Mouse (Mus musculus): ENCODE results near the gene Chchd3. TPM values are rescaled to one million over a fixed set of nuclear protein-coding genes. Genes with fewer than 3 reads are reported as not detected.
A peak's percentile ranks its signal among the peaks of the same experiment; 100 is the strongest.

The Chchd3 gene
- total RNA-seq, 2 experiments from 2014 or later = 91.1 to 103 TPM

DNA sequence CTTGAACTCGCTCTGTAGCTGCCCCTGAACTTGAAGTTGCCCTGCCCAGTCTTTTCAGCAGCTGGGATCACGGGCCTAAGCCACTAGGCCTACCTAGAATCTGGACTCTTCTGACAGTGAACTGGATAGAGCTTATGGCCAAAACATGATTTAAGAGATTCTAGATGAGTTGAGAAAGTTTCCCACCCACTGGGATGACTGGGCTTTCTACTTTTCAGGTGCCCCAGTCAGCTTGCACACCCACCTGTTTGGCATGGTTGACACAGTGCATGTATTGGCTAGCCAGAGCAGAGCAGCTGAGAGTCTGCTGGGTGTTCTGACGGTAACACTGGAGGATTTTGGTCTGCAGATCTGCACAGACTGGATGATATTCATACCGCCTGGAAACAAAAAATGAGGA is 256.4 kb downstream of the Chchd3 start:
- no peak overlapping the region for H3K27ac ChIP-seq
- TF ChIP-seq CTCF (conservative IDR thresholded peaks at IDR 0.05) = no peak
- no peak for DNase-seq (ENCODE audit: low spot score in 2 of 2)
- H3K4me3 ChIP-seq = no peak overlapping the region

DNA sequence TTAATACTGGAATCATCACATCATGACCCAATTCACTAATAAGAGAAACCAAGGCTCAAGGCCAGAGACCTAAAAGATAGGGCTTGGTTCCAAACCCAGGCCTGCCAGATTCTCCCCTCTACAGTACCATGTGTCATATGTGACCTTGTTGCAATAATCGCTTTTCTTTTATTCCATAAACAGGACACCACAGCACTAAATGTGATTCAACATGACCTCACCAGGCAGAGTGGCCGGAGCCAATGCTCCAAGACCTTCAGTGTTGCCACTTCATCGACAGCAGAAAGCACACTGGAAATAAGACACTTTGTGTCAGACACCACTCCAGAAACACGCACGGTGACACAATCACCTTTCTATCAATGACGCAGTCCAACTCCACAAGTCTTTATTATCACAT is 258.3 kb downstream of the Chchd3 start:
- no peak overlapping the region for H3K27ac ChIP-seq
- H3K4me3 ChIP-seq = no peak overlapping the region
- DNase-seq (ENCODE audit: low spot score in 2 of 2) = no peak
- no peak for TF ChIP-seq CTCF (conservative IDR thresholded peaks at IDR 0.05)

DNA sequence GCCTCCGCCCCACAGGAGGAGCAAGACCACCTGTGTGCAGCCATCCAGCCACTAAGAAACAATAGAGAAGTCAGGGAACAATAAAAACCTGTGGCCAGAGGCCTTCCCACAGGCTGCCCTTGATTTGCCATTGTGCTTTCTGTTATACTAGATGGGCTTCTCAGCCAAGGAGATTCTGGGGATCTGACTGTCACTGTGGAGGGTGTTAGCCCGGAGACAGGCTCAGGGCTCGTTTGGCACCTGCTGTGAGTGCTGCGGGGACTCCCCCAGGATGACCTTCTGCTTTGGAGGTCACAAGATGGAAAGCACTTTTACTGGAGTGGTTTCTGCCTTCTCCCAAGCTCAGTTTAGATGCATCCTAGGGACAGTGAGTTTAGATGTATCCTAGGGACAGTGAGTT is 262.5 kb downstream of the Chchd3 start:
- no peak for TF ChIP-seq CTCF (conservative IDR thresholded peaks at IDR 0.05)
- no peak for DNase-seq (ENCODE audit: low spot score in 2 of 2)

DNA sequence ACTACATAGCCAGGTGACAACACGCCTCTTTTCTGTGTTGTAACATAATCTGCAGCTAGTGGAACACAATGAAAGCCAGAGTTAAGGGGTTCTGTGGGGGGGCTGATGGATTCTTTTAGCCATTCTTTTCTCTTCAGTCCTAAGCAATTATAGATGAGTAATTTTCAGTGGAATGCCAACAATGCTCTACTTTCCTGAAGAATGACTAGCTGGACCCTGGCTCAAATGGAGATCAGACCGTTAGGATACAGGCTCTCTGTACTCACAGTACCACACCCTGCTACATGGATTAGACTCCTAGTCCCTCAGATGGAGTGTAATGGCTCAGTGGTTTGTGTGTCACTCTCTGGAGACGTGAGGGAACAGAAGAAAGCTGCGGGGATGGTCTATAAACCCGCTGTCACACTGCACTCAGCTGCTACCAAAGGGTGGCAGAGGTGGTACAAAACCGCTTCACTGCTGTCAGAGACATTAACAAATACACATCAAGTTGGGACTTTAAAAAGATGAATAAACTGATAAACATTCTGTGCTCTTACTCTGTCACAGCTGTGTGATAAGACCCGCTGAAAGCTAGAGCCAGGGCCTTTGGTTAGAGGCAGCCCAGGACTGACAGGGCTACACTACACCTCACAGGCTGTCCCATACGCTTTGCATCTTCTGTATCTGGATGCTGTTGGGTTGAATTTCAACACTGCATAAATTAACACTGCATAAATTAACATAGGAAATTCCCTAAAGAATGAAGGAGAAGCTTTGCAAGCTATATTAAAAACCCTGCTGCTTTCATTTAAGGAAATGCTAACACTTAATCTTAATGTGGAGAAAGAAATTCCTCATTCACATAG is 264.2 kb downstream of the Chchd3 start:
- H3K27ac ChIP-seq = no peak overlapping the region
- TF ChIP-seq CTCF (conservative IDR thresholded peaks at IDR 0.05) = no peak
- no peak overlapping the region for H3K4me3 ChIP-seq
- DNase-seq (ENCODE audit: low spot score in 2 of 2) = no peak

More for the DNA sequence above, 262.5 kb downstream of the Chchd3 start:
- H3K4me3 ChIP-seq = no peak overlapping the region
- no peak overlapping the region for H3K27ac ChIP-seq

DNA sequence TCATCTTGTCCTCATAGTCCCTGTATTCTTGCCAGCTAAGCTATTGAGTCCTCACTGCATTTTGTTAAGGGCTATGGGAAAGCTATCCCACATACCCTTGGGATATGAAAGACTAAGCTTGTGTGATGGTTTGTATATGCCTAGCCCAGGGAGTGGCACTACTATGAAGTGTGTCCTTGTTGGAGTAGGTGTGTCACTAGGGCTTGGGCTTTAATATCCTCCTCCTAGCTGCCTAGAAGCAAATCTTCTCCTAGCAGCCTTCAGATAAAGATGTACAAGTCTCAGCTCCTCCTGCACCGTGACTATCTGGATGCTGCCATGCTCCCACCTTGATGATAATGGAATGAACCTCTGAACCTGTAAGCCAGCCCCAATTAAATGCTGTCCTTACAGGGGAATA is 266.5 kb downstream of the Chchd3 start:
- H3K4me3 ChIP-seq = no peak overlapping the region
- no peak for TF ChIP-seq CTCF (conservative IDR thresholded peaks at IDR 0.05)
- DNase-seq (ENCODE audit: low spot score in 2 of 2) = no peak
- no peak overlapping the region for H3K27ac ChIP-seq

DNA sequence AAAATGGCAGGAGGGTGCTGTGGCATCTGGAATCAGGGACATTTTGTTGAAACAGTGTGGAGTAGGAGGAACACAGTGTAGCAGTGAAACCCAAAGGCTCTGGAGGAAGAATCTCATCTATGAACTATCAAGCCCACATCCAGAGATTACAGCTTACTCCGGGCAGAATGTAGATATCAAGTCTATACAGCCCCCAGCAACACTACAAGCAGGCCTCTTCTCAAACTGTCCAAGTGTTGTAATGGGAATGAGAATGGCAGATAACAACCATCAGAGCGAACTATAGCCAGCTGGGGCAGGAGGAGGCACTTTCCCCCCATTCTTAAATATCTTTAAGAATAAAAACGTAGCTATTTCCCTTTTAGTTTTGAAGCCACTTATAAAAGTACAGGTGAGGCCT is 266.9 kb downstream of the Chchd3 start:
- TF ChIP-seq CTCF (conservative IDR thresholded peaks at IDR 0.05) = no peak

DNA sequence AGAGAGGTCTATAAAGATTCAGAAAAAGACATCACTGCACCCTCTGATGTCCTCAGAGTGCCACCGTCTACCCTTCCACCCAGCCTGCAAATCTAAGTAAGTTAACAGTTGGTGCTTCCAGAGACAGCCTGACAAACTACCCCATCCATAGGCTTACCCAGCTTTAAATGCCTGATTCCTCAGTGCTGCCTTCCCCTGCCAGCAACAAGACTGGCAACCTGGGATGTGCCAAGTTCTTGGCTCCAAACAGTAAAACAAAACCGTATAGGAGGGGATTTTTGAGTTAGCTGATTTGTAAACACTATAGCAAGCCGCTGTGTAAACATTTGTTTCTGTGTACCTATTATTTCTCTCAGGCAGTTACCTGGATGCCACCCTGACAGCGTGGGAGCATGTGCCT is 269.6 kb downstream of the Chchd3 start:
- Histone ChIP-seq H3K4me3 (no peak overlapping the region), H3K27ac (no peak overlapping the region)
- DNase-seq (ENCODE audit: low spot score in 2 of 2) = no peak
- no peak for TF ChIP-seq CTCF (conservative IDR thresholded peaks at IDR 0.05)

More for the DNA sequence above, 266.9 kb downstream of the Chchd3 start:
- H3K4me3 ChIP-seq = no peak overlapping the region
- no peak overlapping the region for H3K27ac ChIP-seq
- no peak for DNase-seq (ENCODE audit: low spot score in 2 of 2)

DNA sequence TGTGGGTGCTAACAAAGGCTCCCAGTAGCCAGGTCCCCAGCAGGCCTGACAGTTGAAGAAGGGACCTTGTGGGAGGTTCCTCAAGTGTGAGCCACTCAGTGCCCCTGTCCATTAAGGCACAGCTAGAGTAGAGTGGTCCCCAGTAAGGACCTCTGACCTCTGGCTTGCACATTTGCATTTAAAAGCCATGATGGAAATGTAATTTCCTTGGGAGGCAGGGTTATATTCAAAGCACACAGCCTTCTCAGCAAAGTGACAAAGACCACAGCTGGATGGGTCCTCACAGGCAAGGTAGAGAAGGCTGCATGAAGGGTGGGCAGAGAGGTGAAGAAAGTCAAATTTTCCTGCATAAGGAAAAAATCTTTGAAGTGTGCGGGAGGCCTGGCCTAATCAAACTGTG is 272.7 kb downstream of the Chchd3 start:
- TF ChIP-seq CTCF (conservative IDR thresholded peaks at IDR 0.05) = no peak
- Histone ChIP-seq H3K27ac (no peak overlapping the region), H3K4me3 (no peak overlapping the region)
- no peak for DNase-seq (ENCODE audit: low spot score in 2 of 2)

DNA sequence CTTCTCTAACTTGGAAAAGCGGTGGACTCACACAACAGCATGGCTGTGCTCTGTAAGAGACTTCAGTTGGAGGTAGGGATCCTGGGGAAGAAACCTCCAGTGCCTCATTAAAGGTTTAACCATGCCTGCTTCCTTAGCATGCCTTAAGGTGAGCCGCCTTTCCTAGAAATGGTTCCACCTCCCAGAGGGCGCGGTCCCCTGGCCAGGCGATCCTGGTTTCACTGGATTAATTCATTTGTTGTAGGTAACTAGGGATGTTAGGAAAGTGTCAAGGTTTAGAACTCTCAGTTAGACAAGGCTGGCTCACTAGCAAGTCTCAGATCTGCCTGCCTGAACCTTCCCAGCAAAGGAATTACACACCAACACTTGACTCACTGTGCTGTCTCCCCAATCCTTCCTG is 273.9 kb downstream of the Chchd3 start:
- DNase-seq (ENCODE audit: low spot score in 2 of 2) = no peak
- Histone ChIP-seq H3K4me3 (no peak overlapping the region), H3K27ac (no peak overlapping the region)
- TF ChIP-seq CTCF (conservative IDR thresholded peaks at IDR 0.05) = no peak

DNA sequence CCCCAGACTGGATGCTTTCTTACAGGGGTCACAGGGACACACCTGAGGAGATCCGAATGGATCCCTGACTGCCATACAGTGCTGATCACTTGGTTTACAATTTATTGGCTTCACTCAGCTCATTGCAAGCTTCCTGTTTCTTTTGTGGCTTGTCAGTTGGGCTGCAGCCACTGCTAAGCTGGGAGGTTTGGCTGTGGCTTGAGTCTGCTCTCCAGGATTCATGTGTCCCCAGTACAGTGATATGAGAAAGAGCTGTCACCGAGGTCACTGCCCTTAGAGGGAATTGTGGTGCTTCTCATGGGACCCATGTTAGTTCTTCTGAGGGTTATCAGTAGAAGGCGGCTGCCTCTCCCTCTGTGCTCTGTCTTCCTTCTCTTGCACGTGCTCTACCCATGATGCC is 277.0 kb downstream of the Chchd3 start:
- TF ChIP-seq CTCF (conservative IDR thresholded peaks at IDR 0.05) = no peak
- Histone ChIP-seq H3K4me3 (no peak overlapping the region), H3K27ac (no peak overlapping the region)
- DNase-seq (ENCODE audit: low spot score in 2 of 2) = no peak

DNA sequence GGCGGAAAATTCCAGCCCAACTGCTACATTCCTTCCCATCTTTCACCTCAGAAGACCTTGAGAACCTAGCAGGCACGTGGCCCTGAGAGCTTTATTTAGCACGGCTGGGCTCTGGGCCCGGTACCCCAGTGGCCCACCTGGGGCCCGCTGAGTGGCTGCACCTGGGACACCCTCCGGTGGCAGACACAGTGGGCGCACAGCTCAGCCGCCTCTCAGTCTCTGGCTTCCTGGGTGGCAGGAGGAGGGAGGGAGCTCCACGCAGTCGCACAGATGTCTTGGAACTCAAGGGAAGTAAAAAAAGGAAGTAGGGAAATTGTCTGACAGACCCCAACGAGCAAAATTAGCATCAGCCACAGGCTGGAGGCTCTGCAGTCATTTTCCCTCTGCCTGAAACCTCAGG is 279.5 kb downstream of the Chchd3 start:
- peak overlapping the region; percentile 37 for H3K4me3 ChIP-seq
- DNase-seq (ENCODE audit: low spot score in 2 of 2) = peak; percentile 42 to 63
- no peak for TF ChIP-seq CTCF (conservative IDR thresholded peaks at IDR 0.05)
- H3K27ac ChIP-seq = peak overlapping the region; percentile 81

DNA sequence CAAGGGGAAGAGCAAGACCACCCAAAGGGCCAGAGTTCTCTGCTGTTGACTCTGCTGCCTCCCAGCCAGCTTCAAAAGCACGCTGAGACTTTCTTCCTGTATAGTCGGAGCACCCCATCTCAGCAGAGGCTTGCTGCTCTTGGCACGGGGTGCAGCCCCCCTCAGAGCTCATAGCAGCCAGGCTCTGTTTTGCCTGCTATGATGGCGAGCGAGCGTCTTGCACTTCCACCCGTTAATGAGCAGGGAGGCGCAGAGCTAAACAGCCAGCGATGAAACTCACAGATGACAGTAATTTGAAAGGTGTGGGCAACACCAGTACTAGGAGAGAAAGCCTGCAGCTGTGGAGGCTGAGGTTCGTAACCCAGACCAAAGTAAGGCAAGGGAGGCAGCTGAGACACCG is 283.7 kb downstream of the Chchd3 start:
- no peak for TF ChIP-seq CTCF (conservative IDR thresholded peaks at IDR 0.05)
- Histone ChIP-seq H3K4me3 (no peak overlapping the region), H3K27ac (no peak overlapping the region)
- DNase-seq (ENCODE audit: low spot score in 2 of 2) = no peak

DNA sequence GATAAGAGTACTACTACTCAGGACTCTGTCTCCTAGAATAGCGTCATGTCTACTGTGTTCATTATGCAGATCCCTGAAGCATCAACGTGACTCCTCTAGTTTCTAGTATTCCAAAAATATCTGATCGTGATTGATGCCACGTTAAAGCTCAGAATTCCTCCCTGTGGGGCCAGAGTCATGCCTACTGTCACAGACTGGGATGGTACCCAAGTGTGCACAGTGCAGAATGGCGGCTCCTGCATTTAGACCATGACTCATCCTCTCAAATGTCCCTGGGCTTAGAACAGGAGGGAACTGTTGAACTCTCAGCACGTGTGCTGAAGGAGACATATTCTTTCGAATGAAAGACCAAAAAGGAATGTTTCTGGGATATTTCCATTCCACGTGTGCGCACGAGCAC is 305.5 kb downstream of the Chchd3 start:
- H3K4me3 ChIP-seq = no peak overlapping the region
- DNase-seq (ENCODE audit: low spot score in 2 of 2) = peak; percentile 27 to 29
- H3K27ac ChIP-seq = no peak overlapping the region
- no peak for TF ChIP-seq CTCF (conservative IDR thresholded peaks at IDR 0.05)

DNA sequence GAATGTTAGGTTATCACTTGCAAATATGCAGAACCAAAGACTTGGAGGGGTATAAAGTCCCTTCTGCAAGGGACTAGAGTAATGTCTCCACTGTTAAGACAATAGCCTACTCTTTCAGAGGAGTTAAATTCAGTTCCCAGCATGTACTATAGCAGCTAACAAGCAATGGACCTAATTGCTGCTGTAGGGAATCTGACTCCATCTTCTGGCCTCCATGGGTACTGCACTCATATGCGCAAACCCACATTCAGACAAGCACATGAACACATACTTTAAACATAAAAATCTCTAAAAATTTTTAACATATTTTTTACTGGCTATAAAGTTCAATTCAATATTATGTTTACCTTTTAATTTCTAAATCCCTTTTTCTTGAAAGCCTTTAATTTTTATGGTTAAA is 310.2 kb downstream of the Chchd3 start:
- DNase-seq (ENCODE audit: low spot score in 2 of 2) = no peak
- peak; percentile 64 for TF ChIP-seq CTCF (conservative IDR thresholded peaks at IDR 0.05)
- Histone ChIP-seq H3K4me3 (no peak overlapping the region), H3K27ac (no peak overlapping the region)
